Mouse (Mus musculus) erythroblast, embryonic 14.5 days (primary cell): ENCODE measurements around the gene Gm37240. TPM values are rescaled to one million over a fixed set of nuclear protein-coding genes. Genes with fewer than 3 reads are reported as not detected.

ENCODE experiments used
- H3K27me3 ChIP-seq: 2 replicates; pipeline ENCODE4 v1.6.1; 2012; ENCODE audit warnings: inconsistent platforms; ENCODE audit not compliant: control insufficient read depth
- H3K36me3 ChIP-seq: 2 replicates; pipeline ENCODE4 v1.6.1; 2012; ENCODE audit warnings: mild to moderate bottlenecking, inconsistent platforms; ENCODE audit not compliant: control insufficient read depth
- H3K4me1 ChIP-seq: 2 replicates; pipeline ENCODE4 v1.6.1; 2012; ENCODE audit warnings: inconsistent platforms; ENCODE audit not compliant: control insufficient read depth
- H3K4me3 ChIP-seq: replicated peaks from 2 replicates; pipeline ENCODE3; 2012; ENCODE audit warnings: moderate library complexity, mild to moderate bottlenecking, inconsistent platforms
- H3K9me3 ChIP-seq: 2 replicates; pipeline ENCODE4 v1.6.1; 2012; ENCODE audit warnings: low read length, inconsistent platforms, mixed read lengths; ENCODE audit not compliant: control insufficient read depth
- GATA1 ChIP-seq: IDR thresholded peaks from 2 replicates; pipeline ENCODE4 v1.6.1; 2012; ENCODE audit warnings: low read length, inconsistent platforms, mixed read lengths
- TAL1 ChIP-seq: IDR thresholded peaks from 3 replicates; pipeline ENCODE4 v1.6.1; 2012; ENCODE audit warnings: low read length, inconsistent platforms, mixed read lengths
- polyA plus RNA-seq: library from polyadenylated mRNA; stranded (reverse); fragments of >175 nt; gene quantifications from 2 replicates; pipeline ENCODE4 v1.2.3, GENCODE M21; 2012

Gm37240 gene
- polyA plus RNA-seq, 1 experiment: not detected

- TF ChIP-seq TAL1: no peak
- no peak for TF ChIP-seq GATA1
- Histone ChIP-seq H3K9me3 (no peaks in the 10 kb centered on the region), H3K36me3 (no peaks in the 10 kb centered on the region), H3K4me1 (no peaks in the 10 kb centered on the region), H3K4me3 (no peak overlapping the region), H3K27me3 (no peaks in the 10 kb centered on the region)
Measured at GRCm38 (mm10) chr3:85376541-85376940, 510.8 kb downstream of the Gm37240 start.

GRCm38 (mm10) chr3:85373039-85373438, 514.3 kb downstream of the Gm37240 start:
- Histone ChIP-seq H3K4me3 (no peak overlapping the region), H3K4me1 (no peaks in the 10 kb centered on the region), H3K36me3 (no peaks in the 10 kb centered on the region), H3K27me3 (no peaks in the 10 kb centered on the region), H3K9me3 (no peaks in the 10 kb centered on the region)
- no peak for TF ChIP-seq TAL1
- no peak for TF ChIP-seq GATA1

GRCm38 (mm10) chr3:85369847-85370246, 517.5 kb downstream of the Gm37240 start:
- H3K36me3 ChIP-seq: no peaks in the 10 kb centered on the region
- H3K4me3 ChIP-seq: no peak overlapping the region
- no peaks in the 10 kb centered on the region for H3K27me3 ChIP-seq
- H3K9me3 ChIP-seq: no peaks in the 10 kb centered on the region
- H3K4me1 ChIP-seq: no peaks in the 10 kb centered on the region
- no peak for TF ChIP-seq GATA1
- no peak for TF ChIP-seq TAL1

GRCm38 (mm10) chr3:85369157-85369556, 518.2 kb downstream of the Gm37240 start:
- Histone ChIP-seq H3K9me3 (peaks cover 3% of the 10 kb centered on the region; the same call in 1 of the 2 replicates), H3K4me1 (no peaks in the 10 kb centered on the region), H3K27me3 (no peaks in the 10 kb centered on the region), H3K4me3 (no peak overlapping the region), H3K36me3 (no peaks in the 10 kb centered on the region)
- TF ChIP-seq GATA1 (no peak), TAL1 (no peak)

GRCm38 (mm10) chr3:85368354-85369120, 518.8 kb downstream of the Gm37240 start:
- Histone ChIP-seq H3K4me1 (no peaks in the 10 kb centered on the region), H3K4me3 (no peak overlapping the region)

GRCm38 (mm10) chr3:85364591-85365343, 522.6 kb downstream of the Gm37240 start:
- Histone ChIP-seq H3K27me3 (no peaks in the 10 kb centered on the region), H3K9me3 (peaks cover 8% of the 10 kb centered on the region), H3K4me3 (no peak overlapping the region), H3K36me3 (no peaks in the 10 kb centered on the region), H3K4me1 (no peaks in the 10 kb centered on the region)
- TF ChIP-seq TAL1 (no peak), GATA1 (no peak)

More at GRCm38 (mm10) chr3:85368354-85369120, 518.8 kb downstream of the Gm37240 start:
- Histone ChIP-seq H3K9me3 (peaks cover 8% of the 10 kb centered on the region; the same call in 1 of the 2 replicates), H3K27me3 (no peaks in the 10 kb centered on the region), H3K36me3 (no peaks in the 10 kb centered on the region)
- TF ChIP-seq GATA1 (no peak), TAL1 (no peak)

- TF ChIP-seq TAL1 (no peak), GATA1 (no peak)
- no peaks in the 10 kb centered on the region for H3K36me3 ChIP-seq
- no peaks in the 10 kb centered on the region for H3K4me1 ChIP-seq
- H3K27me3 ChIP-seq: no peaks in the 10 kb centered on the region
- H3K9me3 ChIP-seq: peaks cover 8% of the 10 kb centered on the region
- no peak overlapping the region for H3K4me3 ChIP-seq
Measured at GRCm38 (mm10) chr3:85362883-85363282, 524.4 kb downstream of the Gm37240 start.

GRCm38 (mm10) chr3:85356373-85356772, 530.9 kb downstream of the Gm37240 start:
- H3K9me3 ChIP-seq: no peaks in the 10 kb centered on the region
- no peak for TF ChIP-seq TAL1
- no peak for TF ChIP-seq GATA1
- no peaks in the 10 kb centered on the region for H3K27me3 ChIP-seq
- no peak overlapping the region for H3K4me3 ChIP-seq
- no peaks in the 10 kb centered on the region for H3K36me3 ChIP-seq
- H3K4me1 ChIP-seq: no peaks in the 10 kb centered on the region

- Histone ChIP-seq H3K4me1 (no peaks in the 10 kb centered on the region), H3K27me3 (no peaks in the 10 kb centered on the region), H3K9me3 (no peaks in the 10 kb centered on the region), H3K36me3 (no peaks in the 10 kb centered on the region), H3K4me3 (no peak overlapping the region)
- TF ChIP-seq GATA1 (no peak), TAL1 (no peak)
Measured at GRCm38 (mm10) chr3:85348021-85348420, 539.3 kb downstream of the Gm37240 start.
